Mouse (Mus musculus) CH12.LX (cell line): ENCODE data around the gene Dynll2. TPM values are rescaled to one million over a fixed set of nuclear protein-coding genes. Genes with fewer than 3 reads are reported as not detected.

Experiments used
- DNase-seq: peaks from one replicate; pipeline ENCODE4 v3.0.0-alpha.2; 2013; ENCODE audit errors: extremely low read depth
- H3K27ac ChIP-seq: 2 replicates; pipeline ENCODE4 v1.5.1; 2012; ENCODE audit warnings: low read depth, mild to moderate bottlenecking, control low read depth, moderate library complexity; ENCODE audit not compliant: insufficient read depth
- H3K27me3 ChIP-seq: replicated peaks from 2 replicates; pipeline ENCODE3; 2012; ENCODE audit warnings: inconsistent platforms
- H3K36me3 ChIP-seq, 2 experiments: replicated peaks in 1 of 2; 2 replicates each; pipeline versions ENCODE3 to v1.6.1; 2012; ENCODE audit warnings: inconsistent platforms in 1 of 2, low read length in 1 of 2, mild to moderate bottlenecking in 1 of 2, mixed read lengths in 1 of 2, moderate library complexity in 1 of 2; ENCODE audit not compliant: control insufficient read depth in 1 of 2, insufficient read depth in 1 of 2
- H3K4me1 ChIP-seq, 2 experiments: 2 replicates each; pipeline ENCODE4 v1.6.1; 2012; ENCODE audit warnings: inconsistent platforms in 1 of 2, moderate library complexity in 1 of 2; ENCODE audit not compliant: insufficient read depth in 2 of 2, control insufficient read depth in 1 of 2
- H3K4me2 ChIP-seq: 2 replicates; pipeline ENCODE4 v1.6.1; 2012; ENCODE audit warnings: low read depth, mild to moderate bottlenecking, control low read depth; ENCODE audit not compliant: poor library complexity, insufficient read depth, severe bottlenecking
- H3K4me3 ChIP-seq, 3 experiments: fragments of 150-350 bp in 1 of 3; sonication (generic) in 1 of 3; replicated peaks in 1 of 3; 2 replicates each; pipeline versions ENCODE3 to v1.5.1; 2011 to 2012; ENCODE audit warnings: low read depth in 2 of 3, low read length in 2 of 3, mild to moderate bottlenecking in 2 of 3, moderate library complexity in 2 of 3, control low read depth in 1 of 3, improper control_type of control experiment in 1 of 3, inconsistent platforms in 1 of 3, mixed read lengths in 1 of 3; ENCODE audit not compliant: poor library complexity in 1 of 3
- H3K79me2 ChIP-seq: replicated peaks from 2 replicates; pipeline ENCODE4 v1.6.1; 2012; ENCODE audit warnings: mild to moderate bottlenecking, moderate library complexity; ENCODE audit not compliant: control insufficient read depth, poor library complexity, insufficient read depth, severe bottlenecking; ENCODE audit errors: extremely low read depth
- H3K9ac ChIP-seq: 2 replicates; pipeline ENCODE4 v1.6.1; 2012; ENCODE audit warnings: low read depth, mild to moderate bottlenecking, control low read depth, moderate library complexity; ENCODE audit not compliant: insufficient read depth
- H3K9me3 ChIP-seq: replicated peaks from 2 replicates; pipeline ENCODE3; 2012; ENCODE audit warnings: low read length, inconsistent platforms, mixed read lengths
- CHD1 ChIP-seq: IDR thresholded peaks from 2 replicates; pipeline ENCODE4 v1.6.1; 2012; ENCODE audit warnings: low read depth, low read length, improper control_type of control experiment, inconsistent platforms
- ELF1 ChIP-seq: IDR thresholded peaks from 2 replicates; pipeline ENCODE4 v1.6.1; 2014; ENCODE audit warnings: low read depth, mild to moderate bottlenecking, inconsistent platforms, low read length, improper control_type of control experiment
- ETS1 ChIP-seq: conservative IDR thresholded peaks from 2 replicates; pipeline ENCODE4 v1.6.1; 2012; ENCODE audit warnings: low read depth, mild to moderate bottlenecking, inconsistent platforms, low read length, improper control_type of control experiment, moderate library complexity
- GABPA ChIP-seq: IDR thresholded peaks from 2 replicates; pipeline ENCODE4 v1.6.1; 2012; ENCODE audit warnings: low read depth, low read length, improper control_type of control experiment, inconsistent platforms; ENCODE audit not compliant: insufficient replicate concordance
- HCFC1 ChIP-seq: IDR thresholded peaks from 2 replicates; pipeline ENCODE4 v1.6.1; 2012; ENCODE audit warnings: low read depth, mild to moderate bottlenecking, inconsistent platforms, low read length, improper control_type of control experiment
- IRF4 ChIP-seq: IDR thresholded peaks from 2 replicates; pipeline ENCODE4 v1.6.1; 2014; ENCODE audit warnings: low read depth, mild to moderate bottlenecking, inconsistent platforms, low read length, improper control_type of control experiment
- JUN ChIP-seq: IDR thresholded peaks from 2 replicates; pipeline ENCODE4 v1.6.1; 2011; ENCODE audit warnings: low read depth, mild to moderate bottlenecking, low read length, improper control_type of control experiment, moderate library complexity; ENCODE audit not compliant: insufficient read depth
- JUND ChIP-seq: conservative IDR thresholded peaks from 2 replicates; pipeline ENCODE4 v1.6.1; 2011; ENCODE audit warnings: low read depth, low read length, improper control_type of control experiment
- MAFK ChIP-seq: IDR thresholded peaks from 2 replicates; pipeline ENCODE4 v1.6.1; 2011; ENCODE audit warnings: low read length, improper control_type of control experiment; ENCODE audit not compliant: insufficient replicate concordance
- MAZ ChIP-seq: IDR thresholded peaks from 2 replicates; pipeline ENCODE4 v1.6.1; 2012; ENCODE audit warnings: low read depth, mild to moderate bottlenecking, inconsistent platforms, low read length, improper control_type of control experiment, moderate library complexity
- MXI1 ChIP-seq: IDR thresholded peaks from 2 replicates; pipeline ENCODE4 v1.6.1; 2011; ENCODE audit warnings: mild to moderate bottlenecking, low read depth, low read length, improper control_type of control experiment
- MYC ChIP-seq: IDR thresholded peaks from 2 replicates; pipeline ENCODE4 v1.6.1; 2011; ENCODE audit warnings: low read depth, mild to moderate bottlenecking, improper control_type of control experiment, low read length
- NRF1 ChIP-seq: IDR thresholded peaks from 2 replicates; pipeline ENCODE4 v1.6.1; 2014; ENCODE audit warnings: low read depth, mild to moderate bottlenecking, inconsistent platforms, low read length, improper control_type of control experiment, moderate library complexity
- POLR2A ChIP-seq: IDR thresholded peaks from 2 replicates; pipeline ENCODE4 v1.6.1; 2011; ENCODE audit warnings: low read depth, mild to moderate bottlenecking, improper control_type of control experiment, low read length
- RAD21 ChIP-seq: IDR thresholded peaks from 2 replicates; pipeline ENCODE4 v1.6.1; 2011; ENCODE audit warnings: low read depth, mild to moderate bottlenecking, low read length, improper control_type of control experiment, moderate library complexity
- RCOR1 ChIP-seq: conservative IDR thresholded peaks from 2 replicates; pipeline ENCODE4 v1.6.1; 2012; ENCODE audit warnings: low read depth, mild to moderate bottlenecking, inconsistent platforms, low read length, improper control_type of control experiment
- SMC3 ChIP-seq: IDR thresholded peaks from 2 replicates; pipeline ENCODE4 v1.6.1; 2011; ENCODE audit warnings: low read depth, low read length, improper control_type of control experiment
- TCF12 ChIP-seq: IDR thresholded peaks from 2 replicates; pipeline ENCODE4 v1.6.1; 2014; ENCODE audit warnings: low read depth, mild to moderate bottlenecking, inconsistent platforms, low read length, improper control_type of control experiment
- UBTF ChIP-seq: IDR thresholded peaks from 2 replicates; pipeline ENCODE4 v1.6.1; 2012; ENCODE audit warnings: low read depth, mild to moderate bottlenecking, inconsistent platforms, low read length, improper control_type of control experiment, moderate library complexity
- USF2 ChIP-seq: conservative IDR thresholded peaks from 2 replicates; pipeline ENCODE4 v1.6.1; 2011; ENCODE audit warnings: low read depth, low read length, improper control_type of control experiment
- ZC3H11A ChIP-seq: IDR thresholded peaks from 2 replicates; pipeline ENCODE4 v1.6.1; 2012; ENCODE audit warnings: low read depth, mild to moderate bottlenecking, inconsistent platforms, low read length, improper control_type of control experiment
- ZKSCAN1 ChIP-seq: IDR thresholded peaks from 2 replicates; pipeline ENCODE4 v1.6.1; 2012; ENCODE audit warnings: low read depth, inconsistent platforms, low read length, improper control_type of control experiment, borderline replicate concordance
- ZMIZ1 ChIP-seq: IDR thresholded peaks from 2 replicates; pipeline ENCODE4 v1.6.1; 2012; ENCODE audit warnings: low read depth, mild to moderate bottlenecking, inconsistent platforms, low read length, improper control_type of control experiment
- ZNF384 ChIP-seq: IDR thresholded peaks from 2 replicates; pipeline ENCODE4 v1.6.1; 2012; ENCODE audit warnings: low read depth, low read length, improper control_type of control experiment, inconsistent platforms
- dilution Hi-C: fragments of 300-500 bp; cut with MboI; formaldehyde crosslinking; loops from 2 replicates; pipeline ENCODE4 v1.14.3; 2020; ENCODE audit warnings: low sequenced_read_pairs; ENCODE audit not compliant: extremely low pct_unique_long_range_greater_than_20kb, extremely low pct_ligation_motif_present
- in situ Hi-C: fragments of 300-500 bp; cut with MboI; formaldehyde crosslinking; loops from 3 replicates; pipeline ENCODE4 v1.14.3; 2019; ENCODE audit warnings: low sequenced_read_pairs, low pct_ligation_motif_present, low pct_unique_long_range_greater_than_20kb, mixed read lengths
- polyA plus RNA-seq: library from polyadenylated mRNA; unstranded; fragments of >175 nt; gene quantifications from 2 replicates; pipeline ENCODE4 v1.2.1, GENCODE M21; 2012; ENCODE audit warnings: low read depth; ENCODE audit not compliant: insufficient read length
- total RNA-seq, 2 experiments: library from RNA; depleted of rRNA; stranded (reverse); fragments of 300-350 nt in 1 of 2; fragments of >200 nt in 1 of 2; gene quantifications; 2 replicates each; pipeline ENCODE4 v1.2.3; 2012 to 2014

Dynll2 gene
- total and polyA plus RNA-seq, 3 experiments: 14.0 to 147 (median 35.8) TPM

- Histone ChIP-seq H3K27ac (no peak overlapping the region), H3K4me1 (no peaks in the 10 kb centered on the region), H3K9ac (no peak overlapping the region), H3K9me3 (no peaks in the 10 kb centered on the region), H3K36me3 (no peaks in the 10 kb centered on the region), H3K4me3 (no peak overlapping the region), H3K27me3 (no peaks in the 10 kb centered on the region), H3K4me2 (no peak overlapping the region), H3K79me2 (no peaks in the 10 kb centered on the region)
- DNase-seq: no peak
- dilution Hi-C loops: no loop called here
- in situ Hi-C loops: no loop called here
- TF ChIP-seq USF2 (no peak), JUND (no peak), GABPA (no peak), UBTF (no peak)
Observed at GRCm38 (mm10) chr11:88028193-88028684, 40.9 kb upstream of the Dynll2 start.

GRCm38 (mm10) chr11:88027391-88028035 lies 40.2 kb upstream of the Dynll2 start:
- no peak for DNase-seq
- Histone ChIP-seq H3K4me3 (no peak overlapping the region), H3K4me2 (no peak overlapping the region), H3K27me3 (no peaks in the 10 kb centered on the region), H3K4me1 (no peaks in the 10 kb centered on the region), H3K9ac (no peak overlapping the region), H3K27ac (no peak overlapping the region), H3K36me3 (no peaks in the 10 kb centered on the region), H3K9me3 (no peaks in the 10 kb centered on the region), H3K79me2 (no peaks in the 10 kb centered on the region)
- TF ChIP-seq IRF4: no peak
- no peak for TF ChIP-seq USF2
- no peak for TF ChIP-seq MAFK
- TF ChIP-seq ZC3H11A: no peak
- in situ Hi-C loops: no loop called here
- dilution Hi-C loops: no loop called here

GRCm38 (mm10) chr11:88023933-88024332 lies 36.6 kb upstream of the Dynll2 start:
- TF ChIP-seq SMC3 (no peak), HCFC1 (no peak), MXI1 (no peak), MAZ (no peak), RCOR1 (no peak), JUN (no peak), ZMIZ1 (no peak), POLR2A (no peak), RAD21 (no peak), ETS1 (no peak), ELF1 (no peak), MYC (no peak), ZNF384 (no peak), GABPA (no peak), TCF12 (no peak), ZKSCAN1 (no peak), NRF1 (no peak), USF2 (no peak), CHD1 (no peak)
- Histone ChIP-seq H3K4me3 (no peak overlapping the region), H3K9me3 (no peaks in the 10 kb centered on the region), H3K36me3 (no peaks in the 10 kb centered on the region), H3K4me2 (no peak overlapping the region), H3K27me3 (no peaks in the 10 kb centered on the region), H3K27ac (no peak overlapping the region), H3K9ac (no peak overlapping the region), H3K4me1 (no peaks in the 10 kb centered on the region), H3K79me2 (no peaks in the 10 kb centered on the region)
- DNase-seq: no peak
- in situ Hi-C loops: no loop called here
- dilution Hi-C loops: no loop called here
